Mouse (Mus musculus) lung, embryonic 15.5 days (tissue): ENCODE measurements around the gene 4933430I17Rik. TPM values are rescaled to one million over a fixed set of nuclear protein-coding genes. Genes with fewer than 3 reads are reported as not detected.

ENCODE experiments used
- ATAC-seq: fragments of 200-750 bp; cut with Nextera tagmentation; 2 replicates; pipeline ENCODE4 v1.8.0; 2017; ENCODE audit warnings: moderate number of reproducible peaks, borderline replicate concordance; ENCODE audit not compliant: low FRiP score, low TSS enrichment; ENCODE audit errors: extremely low read depth
- H3K27ac ChIP-seq: fragments of 300-500 bp; sonication (generic); 2 replicates; pipeline ENCODE4 v1.5.1; 2015; ENCODE audit warnings: moderate library complexity, mild to moderate bottlenecking, inconsistent platforms
- H3K27me3 ChIP-seq: fragments of 300-500 bp; sonication (generic); 2 replicates; pipeline ENCODE4 v1.6.1; 2015; ENCODE audit warnings: inconsistent platforms
- H3K36me3 ChIP-seq: fragments of 300-500 bp; sonication (generic); 2 replicates; pipeline ENCODE4 v1.6.1; 2015; ENCODE audit warnings: inconsistent platforms
- H3K4me1 ChIP-seq: fragments of 300-500 bp; sonication (generic); 2 replicates; pipeline ENCODE4 v1.6.1; 2015; ENCODE audit warnings: inconsistent platforms
- H3K4me2 ChIP-seq: fragments of 300-500 bp; sonication (generic); 2 replicates; pipeline ENCODE4 v1.6.1; 2015; ENCODE audit warnings: inconsistent platforms, mild to moderate bottlenecking, moderate library complexity
- H3K4me3 ChIP-seq: fragments of 300-500 bp; sonication (generic); 2 replicates; pipeline ENCODE4 v1.5.1; 2015; ENCODE audit warnings: mild to moderate bottlenecking, inconsistent platforms
- H3K9ac ChIP-seq: fragments of 300-500 bp; sonication (generic); 2 replicates; pipeline ENCODE4 v1.6.1; 2015; ENCODE audit warnings: inconsistent platforms
- H3K9me3 ChIP-seq: fragments of 300-500 bp; sonication (generic); 2 replicates; pipeline ENCODE4 v1.6.1; 2016; ENCODE audit warnings: inconsistent platforms
- WGBS: fragments of 180-500 bp; shearing (Covaris S2); methylation state at CpG from one replicate; pipeline ENCODE4 v1.1.7; 2015; 5-methylcytosine and 5-hydroxymethylcytosine counted together
- polyA plus RNA-seq: library from polyadenylated mRNA; unstranded; fragments of >200 nt; fragmentation: Nextera tagmentation; extraction: Ambion mirVana; gene quantifications from 2 replicates; pipeline ENCODE4 v1.2.1, GENCODE M21; 2015

Gene 4933430I17Rik
- polyA plus RNA-seq, 1 experiment from 2014 or later = 0.72 TPM

GRCm38 (mm10) chr4:62559797-62560329, 34.7 kb downstream of the 4933430I17Rik start, which contains the start of gene Rgs3:
TSS of gene Rgs3 (plus strand) at chr4:62559847.
- Histone ChIP-seq H3K27me3 (no peaks in the 10 kb centered on the region), H3K4me2 (no peak within 1 kb of the TSS), H3K27ac (no peak within 1 kb of the TSS), H3K9ac (no peak within 1 kb of the TSS), H3K36me3 (no peaks in the 10 kb centered on the region), H3K4me3 (no peak within 1 kb of the TSS), H3K9me3 (no peaks in the 10 kb centered on the region), H3K4me1 (no peaks in the 10 kb centered on the region)
- 37% methylated on average over 6 of the region's 6 CpGs for WGBS
- no peak for ATAC-seq

- WGBS = 21% methylated on average over 4 of the region's 4 CpGs
- peak; percentile 58; the same call in 1 of the 2 replicates for ATAC-seq
Measured at GRCm38 (mm10) chr4:62560963-62561629, 35.9 kb downstream of the 4933430I17Rik start.

DNA sequence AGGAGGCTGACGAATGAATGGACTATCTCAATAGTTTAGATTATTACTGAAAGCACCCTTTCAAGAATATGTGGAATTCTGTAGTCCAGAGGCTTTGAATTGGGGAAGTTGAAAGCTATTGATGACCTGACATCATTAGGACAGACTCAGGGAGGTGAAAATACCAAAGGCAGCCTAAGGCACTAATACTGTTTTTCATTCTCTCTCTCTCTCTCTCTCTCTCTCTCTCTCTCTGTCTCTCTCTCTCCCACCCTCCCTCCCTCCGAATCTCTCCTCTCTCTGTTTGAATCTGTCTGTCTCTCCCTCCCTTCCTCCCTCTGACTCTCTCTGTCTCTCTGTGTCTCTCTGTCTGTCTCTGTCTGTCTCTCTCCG, 36.4 kb downstream of the 4933430I17Rik start:
- no peak overlapping the region for H3K9ac ChIP-seq
- peaks cover 4% of the 10 kb centered on the region for H3K4me1 ChIP-seq
- H3K27me3 ChIP-seq = no peaks in the 10 kb centered on the region
- no peaks in the 10 kb centered on the region for H3K36me3 ChIP-seq
- H3K4me2 ChIP-seq = no peak overlapping the region
- H3K4me3 ChIP-seq = no peak overlapping the region
- no peaks in the 10 kb centered on the region for H3K9me3 ChIP-seq
- no peak overlapping the region for H3K27ac ChIP-seq
- 42% methylated on average over 3 of the region's 3 CpGs for WGBS
- ATAC-seq = no peak

More at GRCm38 (mm10) chr4:62560963-62561629, 35.9 kb downstream of the 4933430I17Rik start:
- H3K4me3 ChIP-seq = no peak overlapping the region
- no peaks in the 10 kb centered on the region for H3K36me3 ChIP-seq
- no peak overlapping the region for H3K27ac ChIP-seq
- H3K9ac ChIP-seq = no peak overlapping the region
- no peak overlapping the region for H3K4me2 ChIP-seq
- H3K27me3 ChIP-seq = no peaks in the 10 kb centered on the region
- H3K4me1 ChIP-seq = no peaks in the 10 kb centered on the region; the same call in 1 of the 2 replicates
- H3K9me3 ChIP-seq = no peaks in the 10 kb centered on the region

DNA sequence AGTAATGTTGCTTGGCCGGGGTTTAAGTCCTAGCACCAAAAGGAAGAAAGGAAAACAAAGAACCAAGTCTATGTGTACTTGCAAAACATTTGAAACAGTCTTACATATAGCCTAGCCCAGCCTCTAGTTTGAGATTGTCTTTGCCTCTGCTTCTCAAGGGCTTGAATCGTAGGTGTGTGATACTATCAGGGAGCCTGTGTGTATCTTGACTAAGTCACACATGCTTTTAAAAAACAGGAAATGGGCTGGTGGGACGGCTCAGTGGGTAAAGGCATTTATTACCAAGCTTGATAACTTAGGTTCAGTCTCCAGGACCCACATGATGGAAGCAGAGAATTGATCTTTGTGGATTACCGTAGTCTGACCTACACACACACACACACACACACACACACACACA, 36.8 kb downstream of the 4933430I17Rik start:
- no peak for ATAC-seq
- Histone ChIP-seq H3K9ac (no peak overlapping the region), H3K27me3 (no peaks in the 10 kb centered on the region), H3K27ac (no peak overlapping the region), H3K36me3 (no peaks in the 10 kb centered on the region), H3K4me3 (no peak overlapping the region), H3K4me1 (peaks cover 5% of the 10 kb centered on the region), H3K9me3 (no peaks in the 10 kb centered on the region), H3K4me2 (no peak overlapping the region)
- WGBS = 68% methylated on average over 4 of the region's 4 CpGs

DNA sequence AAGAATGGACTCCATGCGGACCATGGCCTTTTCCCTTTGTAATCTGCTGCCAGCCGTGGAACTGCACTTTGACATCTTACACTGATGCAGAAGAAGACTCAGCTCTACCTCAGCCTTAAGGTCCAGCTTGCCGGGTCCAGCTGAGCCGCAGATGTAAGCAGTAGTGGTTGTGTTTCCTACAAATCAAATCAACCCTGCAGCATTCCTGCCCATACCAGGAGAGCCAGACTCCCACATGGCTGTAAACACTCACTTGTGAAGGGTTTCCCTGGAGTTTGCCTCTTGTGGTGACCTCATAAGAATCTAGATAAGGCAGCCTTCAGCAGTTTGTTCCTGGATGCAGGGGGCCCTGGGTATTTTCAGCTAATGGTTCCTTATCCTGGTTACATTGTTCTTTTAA, 41.4 kb downstream of the 4933430I17Rik start:
- no peak overlapping the region for H3K27ac ChIP-seq
- H3K4me3 ChIP-seq = no peak overlapping the region
- H3K27me3 ChIP-seq = no peaks in the 10 kb centered on the region
- H3K9me3 ChIP-seq = no peaks in the 10 kb centered on the region
- H3K4me1 ChIP-seq = peaks cover 19% of the 10 kb centered on the region
- no peak overlapping the region for H3K9ac ChIP-seq
- no peaks in the 10 kb centered on the region for H3K36me3 ChIP-seq
- ATAC-seq = peak; percentile 62; the same call in 1 of the 2 replicates
- no peak overlapping the region for H3K4me2 ChIP-seq
- 58% methylated on average over 4 of the region's 4 CpGs for WGBS

DNA sequence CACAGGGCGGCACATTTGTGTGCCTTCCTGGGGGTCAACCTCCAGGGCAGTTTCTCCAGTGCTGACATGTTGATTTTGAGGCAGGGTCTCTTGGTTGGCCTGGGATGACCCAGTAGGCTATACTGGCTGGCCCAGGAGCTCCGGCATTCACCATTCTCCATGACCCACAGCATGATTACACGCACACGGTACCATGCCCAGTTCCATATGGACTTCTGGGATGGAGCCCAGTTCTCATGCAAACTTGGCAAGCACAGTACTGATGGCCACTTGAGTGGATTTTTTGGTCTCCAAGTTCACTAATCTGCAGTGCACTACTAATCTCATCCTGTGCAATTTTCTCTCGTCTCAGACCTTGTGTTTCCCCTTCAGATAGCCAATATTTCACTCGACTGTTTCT, 42.5 kb downstream of the 4933430I17Rik start:
- ATAC-seq = no peak
- H3K4me1 ChIP-seq = peaks cover 20% of the 10 kb centered on the region
- no peaks in the 10 kb centered on the region for H3K36me3 ChIP-seq
- H3K9ac ChIP-seq = no peak overlapping the region
- H3K27me3 ChIP-seq = no peaks in the 10 kb centered on the region
- no peak overlapping the region for H3K4me3 ChIP-seq
- H3K27ac ChIP-seq = no peak overlapping the region
- no peaks in the 10 kb centered on the region for H3K9me3 ChIP-seq
- 73% methylated on average over 6 of the region's 6 CpGs for WGBS
- H3K4me2 ChIP-seq = no peak overlapping the region

- Histone ChIP-seq H3K4me2 (no peak overlapping the region), H3K36me3 (no peaks in the 10 kb centered on the region), H3K9me3 (no peaks in the 10 kb centered on the region), H3K4me1 (peaks cover 20% of the 10 kb centered on the region), H3K27ac (no peak overlapping the region), H3K9ac (no peak overlapping the region), H3K4me3 (no peak overlapping the region), H3K27me3 (no peaks in the 10 kb centered on the region)
- 69% methylated on average over 1 of the region's 1 CpGs for WGBS
- ATAC-seq = no peak
Measured at GRCm38 (mm10) chr4:62568359-62568758, 43.2 kb downstream of the 4933430I17Rik start.

DNA sequence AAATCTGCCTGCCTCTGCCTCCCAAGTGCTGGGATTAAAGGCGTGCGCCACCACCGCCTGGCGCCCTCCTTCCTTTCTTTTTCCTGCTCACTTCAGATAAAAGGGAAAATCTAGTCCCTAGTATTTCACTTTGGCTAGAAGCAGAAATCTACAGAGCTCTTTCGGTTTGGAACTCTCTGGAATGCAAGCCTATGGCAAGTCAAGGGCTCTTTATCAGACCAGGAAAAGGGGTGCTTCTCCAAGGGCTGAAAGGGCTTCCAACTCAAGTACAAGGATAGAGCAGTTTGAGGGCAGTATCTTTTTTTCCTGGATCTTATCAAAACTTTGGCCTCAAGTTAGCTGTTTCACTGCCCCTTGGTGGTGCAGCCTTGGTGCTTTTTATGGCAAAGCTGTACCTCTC, 44.4 kb downstream of the 4933430I17Rik start:
- no peaks in the 10 kb centered on the region for H3K27me3 ChIP-seq
- 67% methylated on average over 5 of the region's 5 CpGs for WGBS
- no peak overlapping the region for H3K9ac ChIP-seq
- no peaks in the 10 kb centered on the region for H3K36me3 ChIP-seq
- no peak overlapping the region for H3K4me3 ChIP-seq
- peak overlapping the region; percentile 51; the same call in 1 of the 2 replicates for H3K27ac ChIP-seq
- no peak for ATAC-seq
- H3K4me1 ChIP-seq = peaks cover 20% of the 10 kb centered on the region
- H3K4me2 ChIP-seq = no peak overlapping the region
- H3K9me3 ChIP-seq = no peaks in the 10 kb centered on the region

DNA sequence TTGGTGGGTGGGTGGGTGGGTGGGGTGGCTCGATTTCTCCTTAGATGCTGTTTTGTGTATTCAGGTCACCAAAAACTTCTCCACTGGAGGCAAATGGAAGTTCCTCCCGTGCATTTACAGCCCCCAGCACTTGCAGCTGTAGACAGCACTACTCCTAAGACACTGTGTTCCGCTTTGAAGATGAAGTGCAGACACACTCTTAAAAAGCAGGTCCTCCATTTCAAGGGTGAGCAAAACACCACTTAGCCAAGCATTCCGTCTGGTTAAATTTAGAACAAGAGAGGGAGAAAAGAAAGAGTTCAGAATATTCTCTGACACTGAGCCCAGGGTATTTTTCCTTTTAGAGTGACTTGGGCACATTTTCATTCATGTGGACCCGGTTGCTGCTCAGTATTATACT, 44.9 kb downstream of the 4933430I17Rik start:
- no peak overlapping the region for H3K9ac ChIP-seq
- H3K27ac ChIP-seq = peak overlapping the region; percentile 51; the same call in 1 of the 2 replicates
- no peaks in the 10 kb centered on the region for H3K36me3 ChIP-seq
- ATAC-seq = no peak
- H3K9me3 ChIP-seq = no peaks in the 10 kb centered on the region
- H3K4me1 ChIP-seq = peaks cover 20% of the 10 kb centered on the region
- H3K4me2 ChIP-seq = no peak overlapping the region
- no peak overlapping the region for H3K4me3 ChIP-seq
- H3K27me3 ChIP-seq = no peaks in the 10 kb centered on the region
- 52% methylated on average over 5 of the region's 5 CpGs for WGBS

DNA sequence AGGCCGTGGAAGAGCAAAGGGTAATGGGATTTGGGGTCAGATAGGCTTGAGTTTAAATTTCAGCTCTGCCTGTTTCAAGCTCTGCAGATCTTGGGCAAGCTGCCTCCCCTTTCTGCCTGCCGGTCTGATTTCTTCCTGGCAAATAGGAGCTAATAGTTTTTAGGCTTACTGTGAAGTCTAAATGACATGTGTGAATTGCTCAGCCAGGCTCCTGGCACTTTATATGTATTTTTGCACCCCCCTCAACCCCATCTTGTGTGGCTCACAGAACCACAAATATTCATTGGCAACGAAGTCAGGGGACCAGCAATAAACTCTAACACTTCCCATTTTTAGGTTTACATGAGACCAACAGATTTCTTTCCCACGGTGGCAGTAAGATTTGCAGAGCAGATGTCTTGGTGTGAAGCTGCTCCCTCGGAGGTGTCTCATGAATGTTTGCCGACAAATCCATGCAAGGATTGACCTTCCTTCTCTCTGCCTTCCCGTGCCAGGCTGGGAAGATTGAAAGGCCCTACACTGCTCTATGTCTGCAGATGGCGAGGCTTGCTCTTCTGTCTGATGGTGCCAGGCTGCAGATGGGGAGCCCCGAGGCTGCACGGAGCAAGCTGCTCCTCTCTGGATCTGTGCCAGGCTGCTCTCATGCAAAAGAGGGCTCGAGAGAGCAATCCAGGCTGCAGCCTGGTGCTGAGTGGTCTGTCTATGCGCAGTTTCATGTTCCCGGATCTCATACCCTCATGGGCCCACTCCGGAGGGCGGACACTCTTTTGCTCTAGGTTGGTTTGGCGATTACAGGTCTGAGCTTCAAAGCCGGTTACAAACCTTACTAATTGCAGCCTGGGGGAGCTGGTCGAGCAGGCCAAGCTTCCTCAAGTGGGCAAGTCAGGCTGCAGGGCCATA, 57.4 kb downstream of the 4933430I17Rik start:
- Histone ChIP-seq H3K4me3 (peak overlapping the region; percentile 40), H3K4me1 (peaks cover 16% of the 10 kb centered on the region), H3K36me3 (no peaks in the 10 kb centered on the region), H3K4me2 (peak overlapping the region; percentile 66), H3K27me3 (peaks cover 33% of the 10 kb centered on the region), H3K27ac (peak overlapping the region; percentile 56), H3K9ac (peak overlapping the region; percentile 23; the same call in 1 of the 2 replicates), H3K9me3 (no peaks in the 10 kb centered on the region)
- 15% methylated on average over 18 of the region's 18 CpGs for WGBS
- peak; percentile 68 for ATAC-seq

DNA sequence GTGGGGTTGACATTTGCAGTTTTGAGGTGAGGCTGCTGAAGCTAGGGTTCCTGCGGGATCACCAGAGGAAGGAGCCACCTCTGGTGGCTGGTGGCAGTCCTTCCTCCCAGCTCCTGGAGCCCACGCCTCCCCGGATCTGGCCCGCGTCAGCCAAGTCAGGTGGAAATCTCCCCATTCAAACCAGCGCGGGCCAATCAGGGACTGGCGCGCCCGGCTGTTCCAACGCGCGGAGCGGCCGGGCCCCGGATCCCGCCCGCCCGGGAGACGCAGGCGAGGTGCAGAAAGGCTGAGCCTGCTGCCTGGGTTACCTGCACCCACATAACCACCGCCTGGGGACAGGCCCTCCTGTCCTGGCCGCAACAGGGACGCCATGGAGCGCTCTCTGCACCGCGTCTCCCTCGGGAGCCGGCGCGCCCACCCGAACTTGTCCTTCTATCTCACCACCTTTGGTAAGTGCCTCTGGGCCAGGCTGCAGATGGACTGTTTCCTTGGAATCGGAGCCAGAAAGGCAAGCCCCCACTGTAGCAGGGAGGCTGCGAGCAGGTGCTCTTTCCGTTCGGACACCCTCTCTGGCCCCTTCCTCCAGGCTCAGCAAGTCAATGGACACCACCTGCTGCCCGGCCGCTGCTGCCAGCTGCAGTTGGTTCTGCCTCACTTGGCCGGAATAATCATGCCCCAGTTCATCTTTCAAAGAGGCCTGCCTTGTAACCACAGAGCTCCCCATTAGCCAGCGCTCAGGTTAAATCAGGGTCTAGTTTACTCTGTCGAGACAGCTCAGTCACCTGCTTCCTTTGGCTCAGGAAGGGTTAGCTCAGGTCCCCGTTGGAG, 58.3 kb downstream of the 4933430I17Rik start:
- H3K4me2 ChIP-seq = peak overlapping the region; percentile 66

More for the DNA sequence above, 58.3 kb downstream of the 4933430I17Rik start:
- peak overlapping the region; percentile 45 for H3K9ac ChIP-seq
- peak; percentile 88 for ATAC-seq
- peak overlapping the region; percentile 40 for H3K4me3 ChIP-seq
- no peaks in the 10 kb centered on the region for H3K36me3 ChIP-seq
- H3K27ac ChIP-seq = peak overlapping the region; percentile 56
- no peaks in the 10 kb centered on the region for H3K9me3 ChIP-seq
- WGBS = 2% methylated on average over 42 of the region's 42 CpGs
- peaks cover 16% of the 10 kb centered on the region for H3K4me1 ChIP-seq
- H3K27me3 ChIP-seq = peaks cover 33% of the 10 kb centered on the region
